Mouse (Mus musculus) bone marrow macrophage, adult 2 months (primary cell): ENCODE measurements around the gene Dleu7. TPM values are rescaled to one million over a fixed set of nuclear protein-coding genes. Genes with fewer than 3 reads are reported as not detected.

Experiments
- H3K27ac ChIP-seq: 2 replicates; pipeline ENCODE4 v1.5.1; 2012; ENCODE audit warnings: low read depth, low read length; ENCODE audit not compliant: insufficient read depth
- H3K4me1 ChIP-seq: 2 replicates; pipeline ENCODE4 v1.6.1; 2012; ENCODE audit warnings: low read length; ENCODE audit not compliant: control insufficient read depth, insufficient read depth
- H3K4me3 ChIP-seq: 2 replicates; pipeline ENCODE4 v1.5.1; 2012; ENCODE audit warnings: mild to moderate bottlenecking, low read length, moderate library complexity; ENCODE audit not compliant: insufficient read depth
- CTCF ChIP-seq: IDR thresholded peaks from 2 replicates; pipeline ENCODE4 v1.5.1; 2012; ENCODE audit warnings: low read depth, mild to moderate bottlenecking, low read length, moderate library complexity
- POLR2A ChIP-seq: IDR thresholded peaks from 2 replicates; pipeline ENCODE4 v1.6.1; 2012; ENCODE audit warnings: mild to moderate bottlenecking, low read depth, low read length, borderline replicate concordance
- polyA plus RNA-seq: library from polyadenylated mRNA; stranded (reverse); fragments of >200 nt; gene quantifications from 2 replicates; pipeline ENCODE4 v1.2.4, GENCODE M21; 2012; ENCODE audit not compliant: missing spikeins, insufficient read depth, insufficient read length

Gene Dleu7
- polyA plus RNA-seq, 1 experiment, result not detected

DNA sequence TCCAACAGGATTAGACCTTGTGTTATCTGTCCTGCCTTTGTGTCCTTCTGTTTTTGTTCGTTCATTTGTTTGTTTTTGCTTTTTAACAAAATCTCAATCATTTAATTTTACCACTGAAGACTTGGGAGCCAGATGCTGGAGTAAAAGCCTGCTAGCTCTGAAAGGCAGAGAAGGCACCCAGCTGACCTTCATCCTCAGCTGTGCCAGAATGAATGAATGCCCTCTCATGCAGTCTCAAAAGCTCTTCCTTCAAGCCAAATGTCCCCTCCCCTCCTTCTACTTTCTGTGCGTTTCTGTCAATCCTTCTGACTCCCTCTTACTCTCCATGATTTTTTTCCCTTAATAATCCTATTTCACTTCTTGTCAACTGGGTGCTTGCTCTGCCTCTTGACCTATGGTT lies 34.3 kb upstream of the Dleu7 start:
- TF ChIP-seq POLR2A (no peak), CTCF (no peak)
- no peak overlapping the region for H3K27ac ChIP-seq
- no peak overlapping the region for H3K4me3 ChIP-seq
- H3K4me1 ChIP-seq, result peaks cover 15% of the 10 kb centered on the region

- Histone ChIP-seq H3K4me1 (peaks cover 11% of the 10 kb centered on the region), H3K4me3 (no peak overlapping the region), H3K27ac (no peak overlapping the region)
- TF ChIP-seq CTCF (no peak), POLR2A (no peak)
These were observed 33.2 kb upstream of the Dleu7 start for GRCm38 (mm10) chr14:62326026-62326425.

DNA sequence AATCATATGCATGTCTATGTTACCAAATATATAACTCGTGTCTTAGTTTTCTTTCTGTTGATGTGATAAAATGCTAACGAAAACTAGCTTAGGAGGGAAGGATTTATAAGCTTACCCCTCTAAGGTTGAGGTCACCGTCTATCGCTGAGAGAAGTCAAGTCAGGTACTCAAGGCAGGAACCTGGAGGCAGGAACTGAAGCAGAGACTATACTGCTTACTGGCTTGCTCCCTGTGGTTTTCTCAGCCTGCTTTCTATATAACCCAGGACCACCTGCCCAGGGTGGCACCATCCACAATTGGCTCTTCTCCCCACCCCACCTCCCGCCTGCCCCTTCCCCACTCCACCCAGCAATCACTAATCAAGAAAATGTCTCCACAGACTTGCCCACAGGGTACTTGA lies 32.1 kb upstream of the Dleu7 start:
- TF ChIP-seq POLR2A, result no peak
- TF ChIP-seq CTCF, result no peak
- H3K4me3 ChIP-seq, result no peak overlapping the region

GRCm38 (mm10) chr14:62323457-62323856 lies 30.6 kb upstream of the Dleu7 start:
- TF ChIP-seq POLR2A (no peak), CTCF (no peak)
- Histone ChIP-seq H3K4me3 (no peak overlapping the region), H3K4me1 (peaks cover 6% of the 10 kb centered on the region), H3K27ac (no peak overlapping the region)

More for the DNA sequence above, 32.1 kb upstream of the Dleu7 start:
- Histone ChIP-seq H3K4me1 (peaks cover 9% of the 10 kb centered on the region), H3K27ac (no peak overlapping the region)

DNA sequence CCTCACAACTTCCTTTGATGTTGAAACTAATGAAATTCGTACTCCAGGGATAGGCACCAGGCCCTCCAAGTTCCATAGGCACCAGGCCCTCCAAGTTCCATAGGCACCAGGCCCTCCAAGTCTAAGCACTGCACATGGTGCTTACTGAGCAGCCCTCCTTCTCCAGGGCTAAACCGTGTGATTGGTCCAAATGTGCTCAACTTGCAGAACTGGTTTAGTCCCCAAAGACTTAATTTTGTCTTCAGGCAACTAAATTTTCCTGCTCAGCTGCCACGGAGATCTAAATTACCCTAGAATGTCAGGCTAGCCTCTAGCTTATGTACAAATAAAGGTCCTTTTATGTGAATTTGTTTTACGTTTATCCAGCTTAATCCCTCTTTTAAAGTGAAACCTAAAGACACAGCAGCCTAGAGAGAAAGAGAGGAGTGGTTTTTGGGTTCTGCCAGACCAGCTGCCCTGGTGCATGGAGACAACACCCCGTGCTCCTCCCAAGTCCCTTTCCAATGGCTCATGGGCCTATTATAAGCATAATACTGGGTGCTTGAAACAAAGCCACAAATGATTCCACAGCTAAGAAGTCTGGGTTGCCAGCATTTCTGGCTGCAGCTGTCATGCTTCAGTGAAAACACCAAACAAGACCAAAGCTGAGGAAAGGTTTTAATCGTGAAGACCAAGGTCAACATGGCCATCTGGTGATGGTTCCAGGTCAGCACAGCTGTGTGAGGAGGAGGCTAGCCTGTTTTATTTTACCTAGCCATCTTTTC lies 29.9 kb upstream of the Dleu7 start:
- Histone ChIP-seq H3K4me1 (peaks cover 2% of the 10 kb centered on the region; the same call in 1 of the 2 replicates), H3K27ac (no peak overlapping the region), H3K4me3 (no peak overlapping the region)
- no peak for TF ChIP-seq POLR2A
- no peak for TF ChIP-seq CTCF

DNA sequence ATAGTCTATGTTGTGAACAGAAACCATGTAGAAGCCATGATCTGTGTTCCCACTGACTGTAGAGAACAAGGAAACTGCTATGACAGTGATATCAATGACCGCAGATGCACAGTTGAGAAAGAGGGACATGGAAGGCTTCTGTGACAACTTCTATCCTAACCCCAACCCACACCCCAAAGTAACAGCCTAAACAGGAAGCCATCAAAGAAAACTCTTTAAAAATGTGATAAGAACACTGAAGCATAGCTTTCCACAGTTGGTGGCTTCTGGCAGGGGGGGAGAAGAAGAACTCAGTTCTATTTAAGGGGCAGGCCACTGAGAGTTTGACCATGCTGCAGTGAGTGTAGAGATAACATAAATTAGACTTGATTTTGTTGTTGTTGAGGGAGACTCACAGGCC lies 18.8 kb upstream of the Dleu7 start:
- Histone ChIP-seq H3K4me3 (no peak overlapping the region), H3K27ac (no peak overlapping the region), H3K4me1 (peaks cover 5% of the 10 kb centered on the region)
- no peak for TF ChIP-seq CTCF
- TF ChIP-seq POLR2A, result no peak

- Histone ChIP-seq H3K27ac (no peak overlapping the region), H3K4me3 (no peak overlapping the region), H3K4me1 (peaks cover 5% of the 10 kb centered on the region)
- TF ChIP-seq POLR2A (no peak), CTCF (no peak)
These were observed 16.2 kb upstream of the Dleu7 start for GRCm38 (mm10) chr14:62309026-62309425.

GRCm38 (mm10) chr14:62307555-62307954 lies 14.7 kb upstream of the Dleu7 start:
- Histone ChIP-seq H3K4me3 (no peak overlapping the region), H3K4me1 (peaks cover 5% of the 10 kb centered on the region), H3K27ac (no peak overlapping the region)
- TF ChIP-seq POLR2A (no peak), CTCF (no peak)

DNA sequence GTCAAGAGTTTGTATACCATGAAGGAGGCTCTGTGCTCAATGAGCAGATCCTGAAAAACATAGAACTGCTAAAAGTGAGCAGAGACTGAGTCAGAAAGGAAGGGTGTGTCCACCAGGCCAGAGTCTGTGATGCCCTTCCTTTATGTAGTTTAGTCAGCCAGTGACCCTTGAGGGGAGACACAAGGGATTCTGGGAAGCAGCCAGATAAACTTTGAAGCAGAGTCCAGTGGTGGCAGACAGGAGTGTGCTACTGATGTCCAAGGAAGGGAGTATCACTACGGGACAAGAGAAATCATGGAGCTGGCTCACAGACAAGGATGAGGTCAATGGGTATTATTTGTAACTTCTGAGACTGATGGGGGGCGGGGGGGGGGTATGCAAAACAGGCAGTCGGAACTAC lies 7.2 kb upstream of the Dleu7 start:
- no peak overlapping the region for H3K4me3 ChIP-seq
- peaks cover 6% of the 10 kb centered on the region for H3K4me1 ChIP-seq
- H3K27ac ChIP-seq, result no peak overlapping the region
- TF ChIP-seq CTCF (no peak), POLR2A (no peak)

DNA sequence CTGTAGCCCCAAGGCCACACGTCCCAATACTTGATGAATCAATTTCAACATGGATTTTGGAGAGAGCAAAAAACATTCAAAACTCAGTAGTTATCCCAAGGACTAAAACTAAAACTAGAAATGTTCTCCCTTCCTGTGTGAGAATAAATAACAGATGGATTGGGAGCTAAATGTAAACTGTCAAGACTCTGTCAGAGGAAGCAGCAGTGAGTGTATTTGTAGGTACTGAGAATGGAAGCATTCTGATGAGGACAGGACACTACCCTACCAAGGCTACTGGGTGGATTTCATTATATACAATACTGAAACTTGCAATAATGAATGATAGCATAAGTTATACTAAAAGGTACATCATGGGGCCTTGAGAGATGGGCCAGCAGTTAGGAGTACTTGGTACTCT lies 6.0 kb upstream of the Dleu7 start:
- TF ChIP-seq CTCF (no peak), POLR2A (no peak)
- H3K27ac ChIP-seq, result no peak overlapping the region
- H3K4me1 ChIP-seq, result peaks cover 8% of the 10 kb centered on the region
- no peak overlapping the region for H3K4me3 ChIP-seq

DNA sequence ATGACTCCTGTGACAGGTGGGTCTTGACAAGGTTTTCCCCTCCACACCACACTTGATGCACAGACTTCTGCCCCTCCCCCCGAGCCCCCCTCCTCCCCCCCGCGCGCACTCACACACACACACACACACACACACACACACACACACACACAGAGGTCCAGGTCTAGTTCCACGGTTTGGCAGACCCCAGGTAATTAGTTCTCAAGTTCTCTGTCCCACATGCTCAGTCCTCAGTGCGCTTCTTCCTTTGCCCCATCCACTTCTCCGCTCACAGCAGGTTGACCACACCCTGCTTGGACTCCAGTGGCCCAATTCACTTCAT lies 720 bp downstream of the Dleu7 start:
- no peak for TF ChIP-seq CTCF
- TF ChIP-seq POLR2A, result no peak
- Histone ChIP-seq H3K4me3 (no peak overlapping the region), H3K27ac (no peak overlapping the region), H3K4me1 (peaks cover 5% of the 10 kb centered on the region)

DNA sequence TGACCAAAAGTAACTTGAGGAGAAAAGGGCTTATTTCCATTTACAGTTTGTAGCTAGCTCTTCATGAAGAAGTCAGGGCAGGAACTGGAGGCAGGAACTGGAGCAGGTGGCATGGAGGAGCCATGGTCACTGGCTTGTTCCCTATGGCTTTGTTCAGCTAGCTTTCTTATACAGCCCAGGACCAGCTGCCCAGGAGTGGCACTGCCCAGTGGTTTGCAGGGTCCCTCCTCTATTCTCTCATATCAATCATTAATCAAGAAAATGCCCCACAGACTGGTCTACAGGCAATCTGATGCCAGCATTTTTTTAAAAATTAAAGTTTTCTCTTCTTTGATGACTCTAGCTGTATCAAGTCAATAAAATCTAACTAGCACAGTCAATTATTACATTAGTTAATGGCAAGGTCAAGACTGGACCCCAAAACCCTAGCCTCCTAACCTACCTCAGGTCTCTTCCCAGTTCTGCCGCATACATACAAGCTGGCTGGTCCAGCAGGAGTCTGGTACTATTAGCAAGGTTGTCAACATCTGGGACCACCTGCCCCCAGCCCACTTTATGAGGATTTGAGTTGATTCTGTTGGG lies 1.4 kb downstream of the Dleu7 start:
- TF ChIP-seq POLR2A (no peak), CTCF (no peak)
- Histone ChIP-seq H3K27ac (no peak overlapping the region), H3K4me1 (peaks cover 5% of the 10 kb centered on the region), H3K4me3 (no peak overlapping the region)
